Mouse (Mus musculus) Patski (cell line): ENCODE data around the gene Pde6h. TPM values are rescaled to one million over a fixed set of nuclear protein-coding genes. Genes with fewer than 3 reads are reported as not detected.

Source experiments
- ATAC-seq: fragments of 100-300 bp; one replicate; pipeline ENCODE4 v1.8.0; 2021
- CTCF ChIA-PET: fragments of 350-600 bp; sonication (Branson Sonifier 250); formaldehyde crosslinking; loops from one replicate; lab custom pipeline; 2022; ENCODE audit warnings: inconsistent platforms; lab: Charles Lee
- POLR2A ChIA-PET: fragments of 350-600 bp; sonication (Branson Sonifier 250); formaldehyde crosslinking; loops from one replicate; lab custom pipeline; 2022; ENCODE audit warnings: antibody characterized with exemption, inconsistent platforms; lab: Charles Lee
- DNase-seq: peaks from one replicate; pipeline ENCODE4 v3.0.0-alpha.2; 2011; ENCODE audit warnings: low read depth, low spot score
- H3K27me3 ChIP-seq: fragments of 371-371 bp; one replicate; pipeline ENCODE4 v1.5.1; 2021
- CTCF ChIP-seq: fragments of 100-300 bp; IDR thresholded peaks from one replicate; pipeline ENCODE4 v1.5.1; 2021
- in situ Hi-C: fragments of 300-500 bp; cut with MboI; formaldehyde crosslinking; loops from 3 replicates; pipeline ENCODE4 v1.11.1; 2018; ENCODE audit warnings: low pct_unique_long_range_greater_than_20kb, mixed read lengths
- polyA plus RNA-seq: library from polyadenylated mRNA; unstranded; gene quantifications from one replicate; pipeline ENCODE4 v1.2.3, GENCODE M21; 2021

Pde6h gene
- polyA plus RNA-seq, 1 experiment from 2014 or later = 1.3 TPM

- ChIA-PET CTCF (no interaction called here), POLR2A (no interaction called here)
- TF ChIP-seq CTCF = no peak
- no peak for DNase-seq
- H3K27me3 ChIP-seq = no peaks in the 10 kb centered on the region
- no peak for ATAC-seq
- in situ Hi-C loops = no loop called here
These were observed 28.9 kb upstream of the Pde6h start for GRCm38 (mm10) chr6:136894532-136895339.

- no peaks in the 10 kb centered on the region for H3K27me3 ChIP-seq
- CTCF ChIA-PET = interaction anchor here (1.7 kb wide), 1 partner anchor 8 kb away, joined by 3 read pairs; no protein-coding TSS in a partner anchor
- TF ChIP-seq CTCF = no peak
- in situ Hi-C loops = no loop called here
- DNase-seq (no peak), ATAC-seq (no peak)
- POLR2A ChIA-PET = no interaction called here
These were observed 25.8 kb upstream of the Pde6h start for GRCm38 (mm10) chr6:136897789-136898188.

- in situ Hi-C loops = no loop called here
- POLR2A ChIA-PET = no interaction called here
- ATAC-seq (no peak), DNase-seq (no peak)
- H3K27me3 ChIP-seq = no peaks in the 10 kb centered on the region
- no peak for TF ChIP-seq CTCF
- CTCF ChIA-PET = interaction anchor here (1.7 kb wide), 1 partner anchor 8 kb away, joined by 3 read pairs; no protein-coding TSS in a partner anchor
These were observed 25.4 kb upstream of the Pde6h start for GRCm38 (mm10) chr6:136898222-136898621.

GRCm38 (mm10) chr6:136898954-136899353 lies 24.7 kb upstream of the Pde6h start:
- CTCF ChIA-PET = interaction anchor here (1.7 kb wide), 1 partner anchor 9 kb away, joined by 3 read pairs; no protein-coding TSS in a partner anchor
- ATAC-seq (no peak), DNase-seq (no peak)
- in situ Hi-C loops = no loop called here
- TF ChIP-seq CTCF = no peak
- H3K27me3 ChIP-seq = no peaks in the 10 kb centered on the region
- POLR2A ChIA-PET = no interaction called here

- in situ Hi-C loops = no loop called here
- ChIA-PET POLR2A (no interaction called here), CTCF (interaction anchor here (0.7 to 1.3 kb wide), 5 partner anchors 10 to 69 kb away, joined by 3 read pairs; no protein-coding TSS in a partner anchor)
- ATAC-seq (peak; percentile 94), DNase-seq (peak; percentile 72)
- TF ChIP-seq CTCF = no peak
- H3K27me3 ChIP-seq = no peaks in the 10 kb centered on the region
These were observed 23.1 kb upstream of the Pde6h start for GRCm38 (mm10) chr6:136900369-136901009.

GRCm38 (mm10) chr6:136901010-136901409 lies 22.6 kb upstream of the Pde6h start:
- no peak for ATAC-seq
- CTCF ChIA-PET = interaction anchor here (0.8 to 1.7 kb wide), 5 partner anchors 10 to 69 kb away, joined by 3 to 7 read pairs (median 3); partner anchors contain the start of gene Erp27
- POLR2A ChIA-PET = no interaction called here
- no peaks in the 10 kb centered on the region for H3K27me3 ChIP-seq
- in situ Hi-C loops = no loop called here
- TF ChIP-seq CTCF = no peak
- DNase-seq = no peak

- POLR2A ChIA-PET = no interaction called here
- ATAC-seq (no peak), DNase-seq (no peak)
- no peaks in the 10 kb centered on the region for H3K27me3 ChIP-seq
- TF ChIP-seq CTCF = no peak
- in situ Hi-C loops = no loop called here
- CTCF ChIA-PET = interaction anchor here (1.3 to 1.7 kb wide), 2 partner anchors 11 to 19 kb away, joined by 4 to 7 read pairs; partner anchors contain the start of gene Erp27
These were observed 21.1 kb upstream of the Pde6h start for GRCm38 (mm10) chr6:136902527-136902926.

GRCm38 (mm10) chr6:136903885-136904470 lies 19.7 kb upstream of the Pde6h start:
- DNase-seq = no peak
- ATAC-seq = no peak
- no peak for TF ChIP-seq CTCF
- CTCF ChIA-PET = interaction anchor here (0.9 to 1.7 kb wide), 3 partner anchors 10 to 55 kb away, joined by 3 to 7 read pairs (median 4); no protein-coding TSS in a partner anchor
- no peaks in the 10 kb centered on the region for H3K27me3 ChIP-seq
- in situ Hi-C loops = no loop called here
- POLR2A ChIA-PET = no interaction called here

- POLR2A ChIA-PET = no interaction called here
- TF ChIP-seq CTCF = no peak
- DNase-seq = no peak
- H3K27me3 ChIP-seq = no peaks in the 10 kb centered on the region
- in situ Hi-C loops = no loop called here
- ATAC-seq = no peak
- CTCF ChIA-PET = no interaction called here
These were observed 17.2 kb upstream of the Pde6h start for GRCm38 (mm10) chr6:136906283-136906936.

GRCm38 (mm10) chr6:136906937-136907293 lies 16.7 kb upstream of the Pde6h start:
- no peaks in the 10 kb centered on the region for H3K27me3 ChIP-seq
- ATAC-seq (no peak), DNase-seq (no peak)
- POLR2A ChIA-PET = no interaction called here
- CTCF ChIA-PET = interaction anchor here (1.0 to 1.2 kb wide), 2 partner anchors 30 to 484 kb away, joined by 3 read pairs; no protein-coding TSS in a partner anchor
- TF ChIP-seq CTCF = no peak
- in situ Hi-C loops = no loop called here
